Mouse (Mus musculus): ENCODE measurements around the gene Cutc.

Gene Cutc

GRCm38 (mm10) chr19:43801427-43802051 is 48.7 kb downstream of the Cutc start:
- DNase-seq = no peak

- DNase-seq = no peak
These were observed 51.1 kb downstream of the Cutc start for GRCm38 (mm10) chr19:43803866-43804265.

- DNase-seq = no peak
These were observed 56.5 kb downstream of the Cutc start for GRCm38 (mm10) chr19:43809331-43809730.

- no peak for DNase-seq
These were observed 58.6 kb downstream of the Cutc start for GRCm38 (mm10) chr19:43811419-43811818.

GRCm38 (mm10) chr19:43813315-43813714 is 60.5 kb downstream of the Cutc start:
- no peak for DNase-seq

- no peak for DNase-seq
These were observed 63.0 kb downstream of the Cutc start for GRCm38 (mm10) chr19:43815661-43816414.

Measured in lung, postnatal 4 days (tissue).